Mouse (Mus musculus) embryo, embryonic 11 days (tissue): ENCODE data around the gene Wdr5b.
"Not testable (repeated sequence)": the region's sequence is repeated elsewhere in the genome, so short reads cannot be mapped to it uniquely, and the experiment has no call there.

ENCODE experiments used
- DNase-seq: peaks from one replicate; pipeline ENCODE4 v3.0.0-alpha.2; 2015

Gene Wdr5b

DNA sequence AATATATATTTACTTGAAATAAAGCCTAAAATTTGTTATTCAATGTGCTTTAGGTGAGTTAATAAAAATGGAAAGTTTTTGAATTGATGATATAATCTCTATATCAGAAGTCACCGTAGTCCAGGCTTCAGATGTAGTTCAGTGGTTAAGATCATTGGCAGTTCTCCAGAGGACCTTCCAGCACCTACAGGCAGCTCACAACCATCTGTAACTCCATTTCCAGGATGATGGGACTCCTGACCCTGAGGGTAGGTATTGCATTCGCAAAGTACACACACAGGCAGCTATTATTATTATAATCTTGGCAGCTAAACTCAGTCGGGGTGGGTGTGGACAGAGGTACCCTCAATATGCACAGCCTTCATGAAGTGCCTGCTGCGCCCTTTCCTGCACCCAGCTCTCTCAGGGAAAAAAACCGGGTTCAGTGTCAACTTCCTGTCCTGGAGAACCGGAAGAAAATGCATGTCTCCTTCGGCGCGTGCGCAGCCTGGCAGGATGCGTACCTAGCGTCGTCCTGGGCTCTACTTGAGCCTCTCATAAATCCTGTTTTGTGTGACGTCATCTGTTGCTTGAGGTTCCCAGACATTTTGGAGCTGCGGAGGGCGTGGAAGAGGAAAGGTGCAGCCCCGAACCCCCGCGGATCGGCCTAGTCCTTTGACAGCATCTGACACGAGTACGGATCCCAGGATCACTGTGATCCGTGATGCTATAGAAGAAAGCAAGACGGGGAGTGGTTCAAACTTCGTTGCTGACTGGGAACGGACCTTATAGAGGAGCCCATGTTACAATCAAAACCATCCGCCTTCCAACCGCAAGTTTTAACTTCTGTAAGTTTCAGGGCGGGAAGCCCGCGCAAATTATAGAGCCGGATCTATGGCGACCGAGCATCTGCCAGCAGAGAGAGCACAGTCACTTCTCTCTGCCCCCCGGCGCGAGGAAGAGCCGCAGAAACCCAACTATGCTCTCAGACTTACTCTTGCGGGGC is at the start of gene Wdr5b:
Gene Wdr5b, plus strand, starts transcription at position 551 of the 985 bp plus-strand sequence.
- DNase-seq = peak; percentile 99

DNA sequence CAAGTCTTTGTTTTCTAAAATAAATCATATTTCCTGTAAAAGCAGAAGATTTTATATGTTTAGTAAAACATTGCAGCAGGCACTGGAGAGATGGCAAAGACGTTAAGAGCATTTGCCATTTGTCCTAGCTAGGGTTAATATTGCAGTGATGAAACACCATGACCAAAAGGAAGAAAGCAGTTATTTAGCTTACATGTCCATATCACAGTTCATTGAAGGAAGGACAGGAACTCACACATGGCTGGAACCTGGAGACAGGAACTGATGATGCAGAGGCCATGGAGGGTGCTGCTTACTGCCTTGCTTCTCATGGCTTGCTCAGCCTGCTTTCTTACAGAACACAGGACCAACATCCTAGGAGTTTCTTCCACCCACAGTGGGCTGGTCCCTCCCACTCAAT is 48.6 kb upstream of the Wdr5b start:
- no peak for DNase-seq

- no peak for DNase-seq
Observed at GRCm38 (mm10) chr16:35993316-35993715, 47.7 kb upstream of the Wdr5b start.

- not testable (repeated sequence) for DNase-seq
Observed at GRCm38 (mm10) chr16:35998852-35999251, 42.1 kb upstream of the Wdr5b start.

DNA sequence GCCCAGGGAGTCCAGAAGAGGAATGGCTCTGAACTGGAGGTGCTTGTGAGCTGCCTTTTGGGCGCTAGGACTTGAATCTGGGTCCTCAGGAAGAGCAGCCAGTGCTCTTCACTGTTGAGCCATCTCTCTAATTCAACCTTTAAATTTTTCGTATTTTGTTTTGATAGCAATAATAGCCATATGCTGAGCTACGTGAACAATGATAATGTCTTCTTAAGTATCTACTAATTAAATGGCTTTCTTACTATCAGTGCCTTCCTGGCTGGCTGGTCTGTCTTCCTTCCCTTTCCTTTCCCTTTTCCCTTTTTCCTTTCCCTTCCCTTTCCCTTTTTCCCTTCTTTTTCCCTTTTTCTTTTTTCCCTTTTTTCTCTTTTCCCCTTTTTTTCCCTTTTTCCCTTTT is 32.6 kb upstream of the Wdr5b start:
- DNase-seq = no peak

- no peak for DNase-seq
Observed at GRCm38 (mm10) chr16:36016335-36016734, 24.7 kb upstream of the Wdr5b start.

- DNase-seq = not testable (repeated sequence)
Observed at GRCm38 (mm10) chr16:36028120-36028519, 12.9 kb upstream of the Wdr5b start.

DNA sequence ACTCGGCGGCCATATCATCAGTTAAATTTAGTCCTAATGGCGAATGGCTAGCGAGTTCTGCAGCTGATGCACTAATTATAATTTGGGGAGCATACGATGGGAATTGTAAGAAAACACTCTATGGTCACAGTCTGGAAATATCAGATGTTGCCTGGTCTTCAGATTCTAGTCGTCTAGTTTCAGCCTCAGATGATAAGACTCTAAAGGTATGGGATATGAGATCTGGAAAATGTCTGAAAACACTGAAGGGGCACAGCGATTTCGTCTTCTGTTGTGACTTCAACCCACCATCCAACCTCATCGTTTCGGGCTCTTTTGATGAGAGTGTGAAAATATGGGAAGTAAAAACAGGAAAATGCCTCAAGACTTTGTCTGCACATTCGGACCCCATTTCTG is 633 bp downstream of the Wdr5b start:
- DNase-seq = no peak

- DNase-seq = no peak
Observed at GRCm38 (mm10) chr16:36043073-36043472, 2.1 kb downstream of the Wdr5b start.

DNA sequence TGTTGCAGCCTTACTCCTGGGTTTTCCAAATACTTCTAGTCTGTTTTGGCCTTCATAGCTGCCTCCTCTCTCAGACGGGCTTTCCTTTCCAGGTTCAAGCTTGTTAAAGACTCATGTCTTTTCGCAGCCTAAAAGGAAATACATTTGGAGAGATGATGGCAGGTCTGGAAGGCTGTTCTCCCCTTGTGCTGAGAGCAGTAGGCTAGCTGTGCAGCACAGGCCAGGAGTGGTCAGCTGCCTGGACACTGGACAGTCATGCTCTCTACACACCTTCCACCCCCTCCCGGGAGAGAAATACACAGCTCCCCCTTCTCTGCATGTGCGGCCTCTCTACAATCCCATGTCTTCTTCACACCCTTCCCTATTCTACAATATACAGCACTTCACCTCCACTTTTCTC is 3.0 kb downstream of the Wdr5b start:
- no peak for DNase-seq

DNA sequence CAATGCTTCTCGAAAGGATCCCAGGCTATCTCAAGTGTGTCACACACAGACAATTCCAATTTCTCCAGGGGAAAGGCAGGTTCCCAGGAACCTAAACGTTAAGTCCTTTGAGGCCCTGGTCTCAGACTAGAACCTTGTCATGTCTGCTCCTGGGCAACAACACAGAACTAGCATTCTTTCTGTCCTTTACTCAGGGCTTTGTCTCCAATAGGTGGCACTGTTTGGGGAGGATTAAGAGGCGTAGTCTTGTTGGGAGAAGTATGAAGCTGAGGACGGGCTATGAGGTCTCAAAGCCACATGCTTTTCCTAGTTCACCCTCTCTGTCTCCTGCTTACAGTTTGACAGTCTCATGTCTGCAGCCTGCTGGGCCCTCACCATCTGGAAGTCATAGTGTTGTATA is 6.5 kb downstream of the Wdr5b start:
- no peak for DNase-seq

DNA sequence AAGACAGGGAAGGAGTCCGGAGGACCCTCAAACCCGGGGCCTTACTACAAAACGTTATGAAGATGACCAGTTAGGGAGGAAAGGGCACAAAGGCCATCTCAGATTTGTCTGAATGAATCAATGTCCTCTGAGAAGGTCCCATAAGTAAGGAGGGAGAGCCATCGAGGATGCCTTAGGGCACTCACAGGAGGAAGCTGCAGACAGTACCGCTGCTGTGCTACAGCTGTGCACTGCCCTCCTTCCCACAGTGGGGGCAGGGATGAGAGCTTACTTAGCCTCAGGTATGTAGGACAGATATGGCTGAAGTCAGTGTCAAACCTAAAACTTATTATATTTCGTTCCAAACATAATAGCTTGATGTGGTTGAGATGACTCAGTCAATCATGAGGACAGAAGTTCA is 10.5 kb downstream of the Wdr5b start:
- DNase-seq = no peak

- DNase-seq = no peak
Observed at GRCm38 (mm10) chr16:36053524-36054275, 12.7 kb downstream of the Wdr5b start.

DNA sequence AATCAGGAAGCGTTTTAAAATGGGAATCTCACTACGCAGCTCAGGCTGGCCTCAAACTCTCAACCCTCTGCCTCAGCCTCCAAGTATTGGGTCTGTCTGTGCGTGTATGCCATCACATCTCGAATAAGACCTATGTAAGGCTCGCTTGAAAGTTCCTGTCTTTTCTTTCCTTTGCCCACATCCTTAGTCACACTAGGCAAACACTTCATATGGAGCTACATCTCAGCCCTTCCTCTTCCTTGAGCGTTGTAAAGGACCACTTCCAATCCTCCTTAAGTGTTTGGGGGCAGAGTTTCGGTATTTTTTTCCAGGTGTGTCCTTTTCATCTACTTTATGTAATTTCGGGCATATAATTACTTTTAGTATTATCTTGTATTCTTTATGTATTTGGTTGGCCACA is 13.9 kb downstream of the Wdr5b start:
- DNase-seq = no peak

GRCm38 (mm10) chr16:36056416-36056815 is 15.4 kb downstream of the Wdr5b start:
- no peak for DNase-seq

GRCm38 (mm10) chr16:36057933-36058475 is 17.0 kb downstream of the Wdr5b start:
- no peak for DNase-seq

DNA sequence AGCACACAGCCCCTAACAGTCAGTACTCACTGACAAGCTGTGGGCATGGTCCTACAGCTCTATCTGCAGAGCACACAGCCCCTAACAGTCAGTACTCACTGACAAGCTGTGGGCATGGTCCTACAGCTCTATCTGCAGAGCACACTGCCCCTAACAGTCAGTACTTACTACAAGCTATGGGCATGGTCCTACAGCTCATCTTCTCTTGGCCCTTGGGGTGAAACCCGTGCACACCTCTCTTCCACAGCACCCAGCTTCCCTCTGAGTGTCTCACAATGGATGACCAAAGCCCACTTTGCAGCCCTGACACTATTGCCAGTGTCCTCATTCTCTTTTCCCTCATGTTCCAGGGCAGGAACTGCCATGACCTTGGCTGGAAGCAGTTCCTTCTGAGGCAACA is 21.5 kb downstream of the Wdr5b start:
- DNase-seq = not testable (repeated sequence)

DNA sequence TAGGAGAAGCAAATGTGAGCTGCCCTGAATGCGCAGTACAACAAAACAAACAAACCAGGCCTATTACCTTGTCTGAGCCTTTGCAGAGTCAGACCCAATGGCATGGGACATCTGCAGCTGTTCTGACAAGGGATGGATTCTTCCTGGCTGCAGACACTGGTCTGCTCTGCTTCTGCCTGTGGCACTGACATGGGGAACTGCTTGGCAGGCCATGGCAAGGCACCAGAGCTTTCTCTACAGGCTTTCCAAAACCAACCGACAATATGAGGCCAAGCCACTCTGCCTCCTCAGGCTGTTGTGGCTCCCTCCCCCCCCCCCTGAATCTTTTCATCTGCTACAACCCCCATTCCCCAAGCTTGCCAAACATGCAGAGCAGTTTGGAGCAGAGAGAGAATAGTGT is 22.3 kb downstream of the Wdr5b start:
- no peak for DNase-seq

DNA sequence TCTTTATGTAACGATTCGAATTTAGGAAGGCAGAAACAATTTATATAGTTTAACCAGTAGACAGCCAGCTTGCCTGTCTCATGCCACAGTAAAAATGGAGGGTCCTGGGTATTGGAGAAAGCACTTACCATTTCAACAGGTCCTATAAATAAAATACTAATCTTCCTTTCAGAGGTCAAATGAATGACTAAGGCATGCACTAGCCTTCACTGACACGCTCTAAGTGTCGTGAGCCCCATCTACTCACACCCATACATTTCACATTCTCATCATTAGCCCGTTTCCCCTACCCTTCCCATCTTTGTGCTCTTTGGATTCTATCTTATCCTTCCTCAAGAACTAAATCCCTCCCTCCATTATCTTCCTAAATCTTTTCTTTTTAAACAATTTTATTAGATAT is 23.9 kb downstream of the Wdr5b start:
- no peak for DNase-seq

DNA sequence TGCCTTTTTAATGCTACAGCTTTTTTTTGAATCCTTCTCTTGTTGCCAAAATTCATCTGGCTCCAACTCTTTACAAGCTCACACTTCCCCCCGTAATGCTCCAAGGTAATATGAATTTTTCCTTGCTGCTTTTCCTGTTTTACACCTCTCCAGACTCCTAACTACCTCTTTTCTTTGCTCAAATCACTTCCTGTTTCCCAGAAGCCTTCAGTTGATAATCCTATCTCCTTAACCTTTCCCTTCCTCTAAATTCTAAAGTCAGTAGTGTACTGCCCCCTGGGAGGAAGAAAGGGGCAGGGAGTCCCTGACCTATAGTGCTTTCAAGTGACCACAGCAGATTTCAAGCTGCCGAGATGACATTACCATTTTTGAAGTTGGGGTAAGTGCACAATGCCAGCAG is 26.7 kb downstream of the Wdr5b start:
- DNase-seq = no peak

DNA sequence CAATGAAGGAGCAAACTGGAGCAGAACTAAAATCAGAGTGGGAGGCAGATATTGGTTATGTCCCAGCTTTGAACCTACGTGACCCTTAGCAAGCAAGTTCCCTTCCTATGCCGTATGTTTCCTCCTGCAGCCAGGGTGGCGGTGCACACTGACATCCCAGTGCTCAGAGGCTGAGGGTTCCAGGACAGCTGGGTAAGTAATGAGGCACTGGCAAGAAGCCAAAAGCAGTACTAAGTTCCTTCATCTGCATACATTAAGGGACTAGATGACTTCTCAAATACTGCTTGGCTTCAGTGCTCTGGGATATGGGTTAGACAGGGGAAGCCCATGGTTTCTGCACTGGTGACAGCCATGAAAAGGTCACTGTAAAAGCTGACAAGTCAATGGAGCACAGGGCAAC is 27.4 kb downstream of the Wdr5b start:
- no peak for DNase-seq

DNA sequence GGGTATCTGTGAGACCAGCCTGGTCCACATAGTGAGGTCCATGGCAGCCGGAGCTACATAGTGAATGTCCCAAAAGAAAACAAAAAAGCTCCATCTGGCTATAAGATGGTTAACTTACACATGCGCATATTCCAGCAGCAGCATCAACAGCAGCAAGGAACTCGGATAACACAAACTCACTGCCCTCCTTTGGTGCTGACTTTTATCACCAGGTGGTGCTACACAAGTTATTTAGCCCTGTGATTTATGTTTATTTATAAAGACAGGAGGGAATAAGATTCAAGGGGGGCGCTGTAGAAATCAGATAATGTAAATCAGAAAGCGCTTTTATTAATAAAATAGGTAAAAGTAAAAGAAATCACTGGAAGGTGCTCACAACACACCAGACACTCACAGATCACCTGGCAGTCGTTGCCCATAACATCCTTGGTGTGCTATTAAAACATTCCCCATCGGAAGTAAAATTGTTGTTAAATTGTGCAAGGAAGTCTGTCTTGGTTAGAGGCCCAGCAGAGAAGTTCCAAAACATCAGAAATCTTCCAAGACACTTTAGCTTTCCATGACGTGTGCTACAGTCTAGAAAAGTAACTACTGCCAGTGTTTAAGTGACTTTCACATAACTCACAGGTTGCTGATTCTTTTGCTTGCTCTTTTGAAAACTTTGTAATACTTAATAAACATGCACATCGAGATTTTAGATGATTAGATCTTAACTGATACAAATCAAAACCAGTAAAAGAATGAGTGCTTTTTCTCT is 29.0 kb downstream of the Wdr5b start:
- DNase-seq = peak; percentile 16

DNA sequence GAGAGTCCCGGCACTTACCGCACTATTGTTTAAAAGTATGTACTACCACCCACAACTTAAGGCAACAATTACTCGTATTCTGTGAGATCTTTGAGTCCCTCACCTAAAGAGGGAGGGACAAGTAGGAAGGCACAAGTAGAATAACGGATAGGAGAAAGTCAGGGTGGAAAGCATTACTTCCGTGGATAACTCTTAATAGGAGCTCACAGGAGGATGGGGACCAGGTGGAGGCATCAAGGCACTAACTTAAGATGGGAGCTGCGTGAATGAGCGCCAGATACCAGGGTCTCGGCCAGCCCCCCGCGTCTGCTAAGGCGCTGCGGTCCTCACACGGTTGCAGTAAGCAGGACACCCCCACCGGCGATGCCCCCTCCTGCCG is 30.1 kb downstream of the Wdr5b start:
- DNase-seq = no peak
